Mouse (Mus musculus): Measurements from ENCODE around the gene Oprm1. TPM values are rescaled to one million over a fixed set of nuclear protein-coding genes. Genes with fewer than 3 reads are reported as not detected.
"Not testable (repeated sequence)": the region's sequence is repeated elsewhere in the genome, so short reads cannot be mapped to it uniquely, and the experiment has no call there.

Gene Oprm1
- total RNA-seq, 2 experiments from 2014 or later = 4.3 to 6.0 TPM

DNA sequence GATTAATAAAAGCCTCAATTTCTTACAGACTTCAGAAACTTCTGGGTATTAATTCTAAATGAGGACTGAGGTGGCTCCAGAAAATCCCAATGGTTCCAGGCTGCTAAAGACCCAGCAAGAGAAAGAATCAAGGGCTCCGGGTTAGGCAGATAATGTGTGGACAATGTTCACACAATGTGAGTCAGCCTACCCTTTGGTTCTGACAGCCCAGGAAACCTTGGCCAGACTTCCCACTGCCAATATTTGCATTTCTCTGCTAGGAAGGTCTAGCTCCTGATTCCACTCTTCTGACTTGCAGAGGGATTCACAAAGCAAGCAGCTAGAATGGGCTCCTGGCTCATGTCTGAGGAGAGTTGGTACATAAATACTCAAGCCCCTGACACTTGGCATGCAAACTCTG, 210.0 kb downstream of the Oprm1 start:
- no peak for DNase-seq (ENCODE audit: low spot score in 2 of 2)

DNA sequence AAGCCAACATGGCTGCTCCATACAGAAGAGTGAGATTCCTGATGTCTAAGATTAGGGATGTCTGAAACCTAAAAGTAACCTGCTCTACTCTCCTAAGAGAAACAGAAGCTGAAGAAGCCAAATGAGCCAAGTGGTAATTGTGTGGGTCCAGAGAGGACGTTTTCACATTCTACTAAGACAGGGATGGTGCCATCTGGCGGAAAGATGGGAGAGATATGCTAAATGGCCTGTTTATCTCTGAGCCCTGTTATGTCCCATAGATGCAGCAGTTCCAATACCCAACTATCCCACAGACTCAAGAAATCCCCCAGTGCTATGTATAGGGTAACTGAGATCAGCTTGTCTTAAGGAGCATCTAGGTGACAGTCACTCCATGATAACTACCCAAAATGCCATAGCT, 219.5 kb downstream of the Oprm1 start:
- no peak for DNase-seq (ENCODE audit: low spot score in 2 of 2)

GRCm38 (mm10) chr10:6978733-6979132, 220.4 kb downstream of the Oprm1 start:
- no peak for DNase-seq (ENCODE audit: low spot score in 2 of 2)

- DNase-seq (ENCODE audit: low spot score in 2 of 2) = no peak
These were observed 220.9 kb downstream of the Oprm1 start for GRCm38 (mm10) chr10:6979216-6979615.

GRCm38 (mm10) chr10:6979789-6980188, 221.5 kb downstream of the Oprm1 start:
- DNase-seq (ENCODE audit: low spot score in 2 of 2) = no peak

- DNase-seq (ENCODE audit: low spot score in 2 of 2) = no peak
These were observed 221.9 kb downstream of the Oprm1 start for GRCm38 (mm10) chr10:6980236-6980635.

DNA sequence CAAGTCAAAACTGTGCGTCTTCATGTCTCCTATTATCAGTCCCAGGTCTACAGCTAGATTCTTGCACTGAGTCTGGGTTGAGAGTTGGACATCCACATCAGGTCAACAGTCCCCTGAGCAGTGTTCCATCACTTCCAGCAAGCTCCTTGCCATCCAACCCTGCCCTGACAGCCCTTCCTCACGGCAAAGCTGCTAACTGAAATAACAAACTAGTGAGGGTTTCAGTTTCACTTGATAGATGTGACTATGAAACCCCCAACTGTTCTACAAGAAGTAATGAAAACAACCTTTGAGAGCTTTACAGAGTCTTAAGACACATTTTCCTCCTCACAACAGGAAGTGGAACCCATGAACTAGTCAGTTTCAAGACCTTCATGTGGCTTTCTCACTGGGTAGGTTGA, 224.4 kb downstream of the Oprm1 start:
- DNase-seq (ENCODE audit: low spot score in 2 of 2) = no peak

DNA sequence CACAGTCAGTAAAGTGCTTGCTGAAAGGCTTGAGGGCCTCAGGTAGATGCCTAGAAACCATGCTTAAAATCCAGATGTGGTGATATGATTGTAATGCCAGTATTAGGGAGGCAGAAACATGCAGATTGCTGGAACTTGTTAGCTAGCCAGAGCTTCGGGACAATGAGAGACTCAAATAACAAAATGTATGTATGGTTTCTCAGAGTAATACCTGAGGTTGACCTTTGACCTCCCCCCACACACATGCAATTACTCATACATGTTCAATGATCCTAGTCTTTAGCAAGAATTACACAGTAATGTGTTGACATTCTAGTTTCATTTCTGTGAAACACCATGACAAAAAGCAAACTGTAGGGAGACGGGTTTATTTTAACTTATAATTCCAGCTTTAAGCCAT, 225.1 kb downstream of the Oprm1 start:
- no peak for DNase-seq (ENCODE audit: low spot score in 2 of 2)

GRCm38 (mm10) chr10:6986246-6986645, 227.9 kb downstream of the Oprm1 start:
- DNase-seq (ENCODE audit: low spot score in 2 of 2) = no peak

DNA sequence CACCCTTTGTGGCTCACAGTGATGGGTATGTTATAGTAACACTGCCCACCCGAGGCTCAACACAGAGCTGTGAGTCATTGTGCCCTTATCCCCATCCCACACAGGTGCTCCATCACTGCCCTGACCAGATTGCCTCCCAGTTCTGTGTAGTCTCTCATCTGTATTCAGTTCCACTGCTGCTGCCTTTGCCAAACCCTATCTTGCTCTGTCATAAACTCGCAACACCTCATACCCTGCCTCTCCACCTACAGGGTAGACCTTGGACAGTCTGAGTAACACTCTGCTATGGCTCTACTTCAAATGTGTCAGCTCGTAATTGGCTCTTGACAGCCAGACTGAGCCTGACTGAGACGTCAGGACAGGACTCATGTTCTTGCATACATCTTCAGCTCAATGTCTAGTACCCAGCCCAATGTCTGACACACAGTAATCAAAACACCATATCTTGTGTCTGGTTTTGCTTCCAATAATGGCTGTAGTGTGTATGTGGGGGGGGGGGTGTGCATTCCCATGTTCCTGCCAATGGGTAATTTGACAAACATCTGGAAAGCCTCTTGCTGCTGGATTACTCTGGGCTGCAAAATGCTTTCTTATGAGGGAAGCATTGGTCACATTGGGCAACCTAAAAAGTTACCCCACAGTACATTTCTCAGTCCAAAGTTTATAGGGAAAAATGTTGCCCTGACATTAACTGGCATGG, 229.2 kb downstream of the Oprm1 start:
- DNase-seq (ENCODE audit: low spot score in 2 of 2) = no peak

DNA sequence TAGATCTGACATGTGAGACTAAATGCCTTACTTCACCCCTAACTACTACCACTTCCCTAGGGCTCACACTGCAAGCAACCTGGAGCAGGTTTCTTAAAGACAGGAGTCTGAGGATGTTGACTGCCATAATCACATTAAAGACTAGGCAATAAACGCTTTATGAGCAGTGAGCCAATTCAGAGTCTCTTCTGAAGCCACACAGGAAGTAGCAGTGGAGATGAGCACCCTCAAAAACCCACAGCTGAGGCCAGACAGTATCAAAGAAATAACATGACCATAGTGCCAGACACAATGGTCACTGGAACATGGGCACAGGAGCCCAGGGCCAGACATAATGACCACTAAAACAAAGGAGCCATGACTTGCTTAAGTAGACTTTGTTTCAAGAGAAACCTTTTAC, 230.2 kb downstream of the Oprm1 start:
- no peak for DNase-seq (ENCODE audit: low spot score in 2 of 2)

DNA sequence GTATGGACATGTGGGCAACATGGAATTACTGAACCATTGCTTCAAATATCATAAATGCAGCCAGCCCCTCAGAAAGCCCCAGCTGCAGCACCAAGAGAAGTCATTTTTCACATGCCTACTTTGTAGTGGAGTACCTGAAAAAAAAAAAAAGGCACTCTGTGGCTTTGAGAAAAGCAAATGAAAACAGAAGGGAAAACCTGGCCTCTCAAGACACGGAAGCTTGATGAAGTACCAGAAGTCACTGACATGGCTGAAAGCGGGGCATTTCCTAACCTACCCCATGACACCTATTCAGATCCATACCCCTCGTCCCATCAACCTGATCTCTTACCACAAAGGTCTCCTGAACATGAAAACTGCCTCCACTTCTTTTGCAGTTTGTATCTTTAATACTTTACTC, 238.6 kb downstream of the Oprm1 start:
- DNase-seq (ENCODE audit: low spot score in 2 of 2) = no peak

DNA sequence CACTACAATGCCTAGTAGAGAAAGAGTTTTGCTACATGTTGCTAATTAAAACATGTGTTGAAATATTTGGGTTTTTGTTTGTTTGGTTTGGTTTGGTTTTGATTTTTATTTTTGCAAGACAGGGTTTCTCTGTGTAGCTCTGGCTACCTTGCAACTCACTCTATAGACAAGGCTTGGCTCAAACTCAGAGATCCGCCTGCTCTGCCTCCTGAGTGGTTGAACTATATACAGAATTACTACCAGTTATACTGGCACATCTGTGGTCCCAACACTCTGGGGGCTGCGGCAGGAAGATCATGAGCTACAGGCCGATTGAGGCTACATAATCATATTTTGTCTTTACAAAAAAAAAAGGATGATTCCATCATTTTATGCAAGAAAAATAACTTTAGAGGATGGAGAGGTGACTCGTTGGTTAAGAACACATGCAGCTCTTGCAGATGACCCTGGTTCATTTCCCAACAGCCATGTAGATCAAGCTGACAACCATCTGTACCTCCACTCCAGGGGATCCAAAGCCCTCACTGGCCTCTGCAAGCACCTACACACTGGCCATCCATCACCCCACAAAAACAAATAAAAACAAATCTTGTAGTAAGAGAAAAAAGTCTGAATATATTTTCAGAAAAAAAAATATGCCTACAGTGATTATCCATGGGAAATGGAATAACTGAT, 240.4 kb downstream of the Oprm1 start:
- DNase-seq (ENCODE audit: low spot score in 2 of 2) = no peak

- no peak for DNase-seq (ENCODE audit: low spot score in 2 of 2)
These were observed 241.0 kb downstream of the Oprm1 start for GRCm38 (mm10) chr10:6999355-6999754.

GRCm38 (mm10) chr10:7003898-7004297, 245.6 kb downstream of the Oprm1 start:
- DNase-seq (ENCODE audit: low spot score in 2 of 2) = not testable (repeated sequence)

DNA sequence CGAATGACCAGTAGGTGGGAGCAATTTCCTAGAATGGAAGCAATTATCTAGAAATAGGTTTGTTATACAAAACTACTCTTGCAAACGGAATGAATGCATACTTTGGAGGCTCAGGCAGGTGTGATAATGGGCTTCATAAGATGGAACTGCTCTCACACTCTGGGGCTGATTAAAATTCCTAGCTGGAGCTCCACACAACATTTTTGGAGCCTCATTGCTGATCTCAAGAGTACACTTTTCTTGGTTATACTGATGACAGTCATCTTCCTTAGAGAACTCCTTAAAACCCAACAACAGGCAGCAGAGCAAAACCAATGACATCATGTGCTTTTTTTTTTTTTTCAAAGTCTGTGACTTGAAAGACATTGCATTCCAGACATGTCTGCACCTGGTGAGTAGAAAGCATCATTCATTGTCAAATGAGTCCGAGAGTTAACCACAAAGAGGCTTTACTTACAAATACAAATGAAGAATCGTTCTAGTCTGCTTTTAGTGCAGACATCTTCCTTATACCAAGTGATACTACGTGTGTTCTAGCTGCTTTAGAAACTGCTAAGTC, 246.8 kb downstream of the Oprm1 start:
- no peak for DNase-seq (ENCODE audit: low spot score in 2 of 2)

- no peak for DNase-seq (ENCODE audit: low spot score in 2 of 2)
These were observed 252.2 kb downstream of the Oprm1 start for GRCm38 (mm10) chr10:7010543-7010942.

GRCm38 (mm10) chr10:7015199-7015598, 256.9 kb downstream of the Oprm1 start:
- no peak for DNase-seq (ENCODE audit: low spot score in 2 of 2)

DNA sequence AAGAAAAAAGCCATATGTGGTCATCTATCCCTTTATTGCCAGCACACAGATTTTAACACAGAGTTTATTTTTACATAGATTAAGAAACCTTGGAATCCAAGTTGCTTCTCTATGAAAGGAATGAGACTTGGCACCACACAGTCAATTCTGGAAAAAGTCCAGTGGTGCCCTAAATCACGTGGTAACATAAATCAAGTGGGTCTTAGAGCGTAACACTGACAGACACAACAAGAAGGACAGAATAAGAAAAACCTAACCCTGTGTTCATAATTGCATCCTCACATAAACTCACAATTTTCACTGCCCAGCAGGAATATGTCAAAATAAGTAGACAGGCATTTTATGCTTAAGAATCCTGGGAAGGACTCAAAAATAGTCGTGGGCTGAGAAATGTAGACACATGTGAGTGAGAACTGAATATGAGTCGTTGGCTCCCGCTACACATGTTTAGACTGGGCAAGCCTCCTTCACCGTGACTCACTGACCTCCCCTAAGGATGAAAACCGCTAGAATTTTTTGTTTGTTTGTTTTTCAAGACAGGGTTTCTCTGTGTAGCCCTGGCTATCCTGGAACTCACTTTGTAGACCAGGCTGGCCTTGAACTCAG, 261.6 kb downstream of the Oprm1 start:
- no peak for DNase-seq (ENCODE audit: low spot score in 2 of 2)

- DNase-seq (ENCODE audit: low spot score in 2 of 2) = no peak
These were observed 262.2 kb downstream of the Oprm1 start for GRCm38 (mm10) chr10:7020551-7020950.

DNA sequence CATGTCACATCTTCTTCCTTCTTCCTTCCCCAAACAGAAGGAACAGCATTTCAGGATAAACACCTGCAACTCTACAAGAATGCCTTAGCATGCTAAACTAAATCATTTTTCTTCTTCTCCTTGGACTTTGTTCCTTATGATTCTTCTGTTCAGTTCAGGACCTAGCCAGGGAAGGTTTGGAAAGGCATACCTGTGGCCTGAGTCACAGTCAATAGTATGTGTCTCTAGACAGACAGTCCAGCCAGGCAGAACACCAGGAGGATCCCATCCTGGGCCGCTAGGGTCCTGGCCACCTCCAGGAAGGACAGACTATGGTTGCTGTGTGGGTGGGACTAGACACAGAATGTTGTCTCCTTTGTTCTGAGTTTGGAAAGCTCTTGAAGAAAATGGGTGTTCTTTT, 266.7 kb downstream of the Oprm1 start:
- DNase-seq (ENCODE audit: low spot score in 2 of 2) = no peak

GRCm38 (mm10) chr10:7033459-7033858, 275.2 kb downstream of the Oprm1 start:
- no peak for DNase-seq (ENCODE audit: low spot score in 2 of 2)

All from layer of hippocampus, postnatal 10 days (tissue).